Mouse (Mus musculus): ENCODE measurements around the gene Pdzd7.

The Pdzd7 gene

GRCm38 (mm10) chr19:45045651-45046050 is at the start of gene Pdzd7:
Gene Pdzd7 (minus strand): TSS chr19:45045717.
- DNase-seq (ENCODE audit: low read depth, low spot score): no peak

- DNase-seq (ENCODE audit: low read depth, low spot score): no peak
Observed at GRCm38 (mm10) chr19:45081841-45082550, 36.5 kb upstream of the Pdzd7 start.

- peak; percentile 52 for DNase-seq (ENCODE audit: low read depth, low spot score)
Observed at GRCm38 (mm10) chr19:45081279-45081678, 35.8 kb upstream of the Pdzd7 start.

GRCm38 (mm10) chr19:45080711-45081110 is 35.2 kb upstream of the Pdzd7 start:
- no peak for DNase-seq (ENCODE audit: low read depth, low spot score)

DNA sequence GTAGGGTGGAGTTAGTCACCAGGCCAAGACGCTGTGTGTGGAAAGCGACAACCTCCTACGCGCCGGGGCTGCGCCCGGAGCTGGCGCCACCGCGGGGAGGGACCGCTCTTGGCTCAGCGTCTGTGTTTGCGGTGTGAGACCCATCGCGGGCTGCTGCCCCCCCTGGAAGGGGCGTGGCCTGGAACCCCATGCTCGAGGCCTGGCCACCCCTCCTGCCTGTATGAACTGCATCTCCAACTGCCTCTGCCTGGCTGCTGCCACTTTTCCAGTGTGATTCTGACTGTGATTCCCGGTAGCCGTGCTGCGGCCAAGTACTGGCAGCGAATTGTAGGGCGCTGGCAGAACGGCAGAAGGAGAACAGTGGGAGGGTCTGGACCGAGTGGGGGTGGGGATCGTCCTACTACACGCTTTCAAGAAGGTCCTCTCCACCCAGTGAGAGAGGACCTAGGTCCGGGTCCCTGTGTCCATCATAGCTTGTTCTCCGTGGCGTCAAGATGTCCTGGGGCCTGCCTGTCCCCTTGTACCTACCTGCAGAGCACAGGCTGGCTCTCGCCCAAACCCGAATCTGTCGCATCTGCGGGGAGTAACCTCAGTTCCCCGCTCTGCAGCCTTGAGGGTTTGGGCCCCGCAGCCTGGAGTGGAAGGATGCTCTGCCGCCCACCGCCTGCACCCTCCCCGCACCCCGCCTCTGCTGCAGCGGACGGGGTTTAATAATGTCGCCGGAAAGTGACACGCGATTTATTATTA is 34.4 kb upstream of the Pdzd7 start:
- no peak for DNase-seq (ENCODE audit: low read depth, low spot score)

DNA sequence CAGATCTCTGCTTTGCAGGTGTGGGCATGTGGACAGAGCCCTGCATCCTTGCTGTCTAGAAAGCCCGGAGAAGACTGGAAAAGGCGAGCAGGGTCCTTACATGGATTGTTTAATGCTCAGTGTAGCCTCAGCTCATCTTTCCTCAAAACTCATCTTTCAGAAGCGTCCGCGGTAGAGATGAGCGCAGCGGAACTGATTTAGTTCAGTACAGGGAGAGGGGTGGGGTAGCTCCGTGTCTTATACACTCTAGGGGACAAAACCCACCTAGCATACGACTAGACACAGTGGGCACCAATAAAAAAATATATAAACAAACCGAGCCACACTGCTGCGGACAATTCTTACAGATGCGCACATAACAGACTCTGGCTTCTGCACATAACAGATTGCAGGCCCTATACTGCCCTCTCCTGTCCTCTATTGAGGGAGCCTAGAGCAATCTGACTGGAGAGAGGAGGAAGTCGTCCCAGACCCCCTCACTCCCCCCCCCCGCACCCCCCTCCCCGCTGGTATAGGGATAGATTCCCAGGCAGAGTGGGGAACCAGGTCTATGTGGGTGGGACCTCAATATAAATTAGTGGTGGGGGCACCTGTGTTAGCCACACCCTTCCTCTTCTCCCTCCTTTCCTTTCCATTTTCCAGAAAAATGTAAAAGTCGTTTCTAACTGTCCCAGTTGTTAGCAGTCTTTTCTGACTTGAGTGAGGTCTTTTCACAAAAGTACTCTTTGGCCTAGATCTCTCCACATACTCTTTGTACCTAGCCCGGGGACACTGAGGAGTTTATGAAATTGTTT is 33.7 kb upstream of the Pdzd7 start:
- DNase-seq (ENCODE audit: low read depth, low spot score): no peak

- DNase-seq (ENCODE audit: low read depth, low spot score): no peak
Observed at GRCm38 (mm10) chr19:45077742-45078645, 32.5 kb upstream of the Pdzd7 start.

- DNase-seq (ENCODE audit: low read depth, low spot score): no peak
Observed at GRCm38 (mm10) chr19:45076586-45077510, 31.3 kb upstream of the Pdzd7 start.

- no peak for DNase-seq (ENCODE audit: low read depth, low spot score)
Observed at GRCm38 (mm10) chr19:45076036-45076575, 30.6 kb upstream of the Pdzd7 start.

GRCm38 (mm10) chr19:45075323-45076035 is 30.0 kb upstream of the Pdzd7 start:
- no peak for DNase-seq (ENCODE audit: low read depth, low spot score)

- DNase-seq (ENCODE audit: low read depth, low spot score): peak; percentile 83
Observed at GRCm38 (mm10) chr19:45074580-45075322, 29.2 kb upstream of the Pdzd7 start, which contains the start of gene Kazald1. Gene Kazald1 (plus strand): TSS chr19:45075241.

GRCm38 (mm10) chr19:45073871-45074542 is 28.5 kb upstream of the Pdzd7 start:
- peak; percentile 67 for DNase-seq (ENCODE audit: low read depth, low spot score)

GRCm38 (mm10) chr19:45067758-45068510 is 22.4 kb upstream of the Pdzd7 start:
- DNase-seq (ENCODE audit: low read depth, low spot score): no peak

- no peak for DNase-seq (ENCODE audit: low read depth, low spot score)
Observed at GRCm38 (mm10) chr19:45067170-45067569, 21.7 kb upstream of the Pdzd7 start.

DNA sequence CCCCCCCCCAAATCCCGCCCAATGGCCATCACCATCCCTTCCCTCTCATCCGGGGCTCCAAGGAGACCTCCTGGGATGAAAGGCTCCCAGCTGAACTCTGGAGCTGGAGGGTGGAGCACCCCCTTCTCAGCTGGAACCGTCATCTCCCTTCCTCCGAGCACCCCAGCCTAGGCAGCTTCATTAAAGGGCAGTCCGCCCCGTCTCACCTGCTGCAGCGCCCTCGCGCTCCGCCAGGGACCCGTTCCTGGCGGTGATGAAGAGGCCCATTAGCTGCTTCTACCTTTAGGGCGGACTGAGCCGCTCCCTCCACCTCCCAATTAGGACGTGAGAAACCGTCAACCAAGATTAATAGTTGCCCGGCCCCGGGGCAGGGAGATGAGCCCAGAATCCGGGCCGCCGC is 19.7 kb upstream of the Pdzd7 start:
- no peak for DNase-seq (ENCODE audit: low read depth, low spot score)

DNA sequence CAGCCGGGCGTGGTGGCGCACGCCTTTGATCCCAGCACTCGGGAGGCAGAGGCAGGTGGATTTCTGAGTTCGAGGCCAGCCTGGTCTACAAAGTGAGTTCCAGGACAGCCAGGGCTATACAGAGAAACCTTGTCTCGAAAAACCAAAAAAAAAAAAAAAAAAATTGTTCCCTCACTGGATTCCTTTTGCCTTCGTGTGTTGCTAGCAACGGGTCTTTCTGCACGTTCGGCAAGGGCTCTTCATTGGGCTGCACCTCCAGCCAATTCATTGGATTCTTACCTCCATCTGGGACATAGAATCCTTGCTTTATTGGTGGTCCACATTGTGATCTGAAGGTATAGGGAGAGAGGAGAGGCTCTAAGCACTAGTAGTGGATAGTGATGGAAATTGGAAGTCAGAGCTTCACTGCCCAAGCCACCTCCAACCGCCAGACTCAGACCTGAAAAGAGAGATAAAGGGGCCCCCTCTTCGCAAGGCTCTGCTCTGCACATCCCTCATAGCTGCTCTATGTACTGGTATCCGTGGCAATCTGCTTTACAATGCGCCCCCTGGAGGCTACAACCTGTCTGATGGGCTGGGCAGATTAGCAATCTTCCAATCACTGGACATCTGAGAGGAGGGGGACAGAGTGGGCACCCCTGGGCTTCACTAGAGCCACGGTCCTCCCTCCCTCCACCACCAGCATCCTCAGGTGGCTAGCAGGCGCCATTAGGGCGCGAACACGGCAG is 18.2 kb upstream of the Pdzd7 start:
- DNase-seq (ENCODE audit: low read depth, low spot score): no peak

All from embryo, embryonic 11.5 days (tissue).